Mouse (Mus musculus) ES-CJ7 (cell line): Measurements from ENCODE around the gene 1700014D04Rik.
"Not testable (repeated sequence)": the region's sequence is repeated elsewhere in the genome, so short reads cannot be mapped to it uniquely, and the experiment has no call there.

Experiments
- DNase-seq: peaks from one replicate; pipeline ENCODE4 v3.0.0; 2011; ENCODE audit warnings: low read depth, low spot score

The 1700014D04Rik gene

DNA sequence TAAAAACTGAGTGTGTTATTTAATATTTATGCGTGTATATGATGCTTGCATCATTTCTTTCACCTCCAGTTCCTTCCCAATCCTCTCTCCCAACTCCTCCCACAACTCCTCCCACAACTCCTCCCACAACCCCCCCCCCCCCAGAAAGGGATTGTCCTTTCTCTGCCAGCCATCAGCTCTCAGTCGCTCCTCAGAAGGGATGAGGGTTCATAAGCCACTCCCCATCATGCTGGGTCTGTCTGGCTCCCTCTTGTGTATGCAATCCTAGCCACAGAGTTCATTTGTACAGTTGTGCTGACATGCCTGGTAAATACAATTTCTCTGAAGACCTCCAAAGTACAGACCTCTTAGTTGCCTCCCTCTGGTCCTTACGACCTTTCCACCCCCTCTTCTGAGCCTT lies 11.4 kb downstream of the 1700014D04Rik start:
- DNase-seq, result peak; percentile 82

DNA sequence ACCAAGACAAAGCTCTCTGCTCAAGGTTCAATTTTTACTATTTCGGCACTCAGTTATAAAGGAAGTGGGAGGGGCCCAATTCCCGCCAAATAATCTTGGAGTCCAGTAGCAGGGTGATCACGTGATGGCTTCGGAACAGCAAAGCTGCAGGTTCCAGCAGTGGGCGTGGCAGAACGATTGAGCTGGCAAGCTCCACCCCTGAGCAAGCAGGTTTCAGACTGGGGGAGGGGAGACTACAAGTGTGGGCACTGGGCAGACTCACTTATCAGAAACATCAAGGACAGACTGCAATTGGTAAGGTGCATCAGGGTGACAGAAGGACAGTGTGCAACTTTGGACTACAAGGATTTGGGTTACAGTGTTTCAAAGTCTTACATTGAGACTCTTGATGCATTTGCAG lies 12.2 kb downstream of the 1700014D04Rik start:
- peak; percentile 56 for DNase-seq

DNA sequence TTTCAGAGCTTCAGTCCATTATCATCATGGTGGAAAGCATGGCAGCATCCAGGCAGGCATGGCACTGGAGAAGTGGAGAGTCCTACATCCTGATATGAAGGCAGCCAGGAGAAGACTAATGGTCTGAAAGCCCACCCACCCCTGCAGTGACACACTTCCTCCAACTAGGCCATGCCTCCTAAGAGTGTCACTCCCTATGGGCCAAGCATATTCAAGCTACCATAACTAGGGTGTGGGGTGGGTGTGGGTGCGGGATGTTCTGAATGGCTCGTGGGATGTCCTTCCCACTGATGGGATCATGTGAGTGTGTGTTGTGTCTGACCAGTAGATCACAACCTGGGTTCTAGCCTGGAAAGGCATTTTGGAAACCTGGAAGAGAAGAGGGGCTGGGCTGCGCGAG lies 12.6 kb downstream of the 1700014D04Rik start:
- DNase-seq, result peak; percentile 35

DNA sequence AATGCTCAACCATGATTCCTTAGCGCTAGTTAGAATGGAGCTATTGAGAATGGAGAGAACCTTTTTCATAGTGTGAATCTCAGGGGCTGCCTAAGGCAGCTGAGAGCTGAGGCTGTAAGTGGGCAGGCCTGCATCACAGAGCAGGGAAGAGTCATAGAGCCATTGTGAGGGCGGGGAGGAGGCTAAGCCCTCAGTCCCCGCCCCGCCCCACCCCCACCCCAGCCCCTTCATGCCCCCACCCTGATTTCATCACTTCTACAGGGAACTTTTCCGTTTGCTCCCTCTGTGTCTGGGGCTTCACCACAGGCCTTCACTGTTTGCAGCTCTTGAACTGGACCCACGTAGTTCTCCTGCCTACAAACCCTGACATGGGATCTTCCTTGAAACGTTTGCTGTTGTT lies 14.9 kb downstream of the 1700014D04Rik start, which contains the start of gene Spata31d1d:
Gene Spata31d1d (minus strand): TSS at position 101 of the 400 bp plus-strand sequence.
- no peak for DNase-seq

DNA sequence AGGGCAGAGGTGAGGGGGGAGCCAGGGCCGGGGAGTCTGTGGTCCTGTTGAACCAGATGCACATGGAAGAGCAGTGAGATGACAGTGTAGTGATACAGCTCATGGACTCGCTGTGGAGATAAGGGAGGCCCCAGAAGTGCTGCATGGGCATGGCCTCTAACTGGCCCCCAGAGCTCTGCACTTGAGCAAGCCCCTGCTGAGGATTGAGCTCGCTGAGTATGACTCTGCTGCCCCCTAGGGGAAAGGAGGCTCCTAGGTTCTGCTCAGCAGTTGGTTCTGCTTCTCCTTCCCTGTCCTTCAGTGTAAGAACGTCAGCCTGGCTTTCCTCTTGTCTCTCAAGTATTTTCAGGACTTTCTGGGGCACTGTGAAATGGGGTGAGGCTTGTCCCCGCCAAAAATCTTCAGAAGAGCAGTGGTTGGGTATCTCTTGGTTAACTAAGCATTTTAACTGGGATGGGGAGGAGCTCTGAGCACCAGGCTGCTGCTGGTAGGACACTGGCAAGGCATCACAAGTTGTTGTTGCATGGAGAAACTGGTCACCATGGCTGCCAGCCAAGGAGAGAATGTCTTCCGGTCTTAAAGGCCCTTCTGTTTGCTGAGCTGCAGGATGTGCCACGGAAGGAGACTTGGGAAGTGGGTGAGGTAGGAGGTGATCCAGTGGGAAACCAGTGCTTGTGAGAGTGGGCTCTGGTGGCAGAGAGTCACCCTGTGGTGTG lies 18.0 kb downstream of the 1700014D04Rik start:
- DNase-seq, result peak; percentile 87

DNA sequence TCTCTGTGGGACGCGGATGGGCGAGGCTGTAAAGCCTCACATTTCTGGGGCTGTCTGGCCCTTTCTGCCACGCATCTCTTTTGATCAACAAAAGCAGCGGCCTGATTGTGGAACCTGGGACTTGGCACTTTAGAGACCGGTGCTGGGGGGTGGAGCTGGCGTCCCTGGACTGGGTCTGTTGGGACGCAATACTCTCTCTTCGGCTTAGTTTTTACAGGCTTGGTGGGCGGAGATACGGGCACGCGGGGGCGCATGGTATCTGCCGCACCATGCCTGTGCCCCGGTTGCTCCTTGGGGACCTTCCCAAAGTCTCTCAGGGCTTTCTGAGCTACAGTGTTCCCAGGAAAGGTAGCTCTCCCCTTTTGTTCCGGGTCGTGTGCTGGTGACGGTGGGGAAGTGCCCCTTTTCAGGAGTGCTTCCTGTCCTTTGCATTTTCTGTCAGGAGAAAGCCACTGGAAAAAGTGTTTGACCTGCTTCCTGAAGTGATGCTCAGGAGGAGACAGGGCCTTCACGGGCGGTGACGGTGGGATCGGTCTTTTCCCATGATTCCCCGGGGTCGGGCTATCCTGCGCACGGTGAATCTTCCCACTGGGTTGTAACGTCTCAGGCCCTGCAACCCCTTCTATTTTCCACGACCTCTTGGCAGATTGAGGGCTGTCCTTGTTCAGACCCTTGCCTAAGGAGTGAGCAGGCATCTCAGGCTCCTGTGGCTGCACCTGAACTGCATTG lies 20.2 kb downstream of the 1700014D04Rik start:
- peak; percentile 52 for DNase-seq

DNA sequence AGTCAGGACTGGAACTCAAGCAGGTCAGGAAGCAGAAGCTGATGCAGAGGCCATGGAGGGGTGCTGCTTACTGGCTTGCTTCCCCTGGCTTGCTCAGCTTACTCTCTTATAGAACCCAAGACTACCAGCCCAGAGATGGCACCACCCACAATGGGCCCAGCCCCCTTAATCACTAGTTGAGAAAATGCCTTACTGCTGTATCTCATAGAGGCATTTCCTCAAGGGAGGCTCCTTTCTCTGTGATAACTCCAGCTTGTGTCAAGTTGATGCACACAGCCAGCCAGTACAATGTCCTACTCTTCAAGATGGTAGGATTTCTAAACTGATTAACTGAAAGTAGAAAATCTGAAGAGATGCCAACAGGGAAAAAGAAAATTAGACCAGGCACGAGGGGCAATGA lies 24.5 kb downstream of the 1700014D04Rik start:
- DNase-seq, result not testable (repeated sequence)

DNA sequence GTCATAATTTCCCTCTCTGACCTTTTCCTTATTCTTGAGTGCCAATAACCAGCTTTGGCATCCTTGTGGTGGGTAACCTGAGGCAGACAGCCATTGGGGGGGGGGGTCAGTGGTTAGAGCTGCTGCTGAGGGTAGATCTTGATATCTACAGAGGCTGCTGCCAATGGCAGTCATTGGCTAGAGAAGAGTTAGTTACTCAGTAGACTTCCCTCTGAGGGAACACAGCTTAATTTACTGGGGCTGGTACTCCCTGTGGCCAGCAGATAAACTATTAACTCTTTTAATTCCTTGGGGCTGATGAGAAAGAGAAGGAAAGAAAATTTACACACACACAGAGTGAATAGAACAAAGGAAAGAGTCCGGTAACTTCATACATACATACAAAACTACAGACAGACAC lies 27.1 kb downstream of the 1700014D04Rik start:
- no peak for DNase-seq

DNA sequence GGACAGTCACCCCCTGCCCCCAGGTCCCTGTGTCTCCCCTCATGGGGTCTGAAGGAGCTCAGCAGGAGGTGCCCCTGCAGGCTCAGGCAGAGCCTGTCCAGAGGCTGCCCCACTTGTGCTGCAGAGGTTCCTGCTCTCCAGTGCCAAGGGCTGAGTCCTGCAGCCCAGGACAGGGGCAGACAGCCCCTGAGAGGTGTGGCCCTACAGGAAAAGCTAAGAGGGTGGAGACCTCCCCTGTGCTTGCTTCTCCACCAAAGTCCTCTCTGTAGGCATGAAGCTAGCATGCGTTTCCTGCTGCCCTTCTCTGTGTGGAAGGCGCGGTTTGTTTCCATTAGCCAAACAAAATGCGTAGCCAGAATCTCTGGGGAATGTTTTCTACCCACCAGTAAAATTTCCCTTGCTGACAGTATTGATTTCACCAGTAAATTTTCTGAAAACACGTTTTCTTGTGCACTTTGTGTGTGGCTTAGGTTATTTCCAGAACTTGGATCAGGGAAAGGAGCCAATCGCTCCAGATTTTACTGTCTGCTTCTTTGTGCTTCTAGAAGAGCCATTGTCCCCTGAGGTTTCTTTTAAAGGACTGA lies 27.6 kb downstream of the 1700014D04Rik start:
- DNase-seq, result not testable (repeated sequence)

DNA sequence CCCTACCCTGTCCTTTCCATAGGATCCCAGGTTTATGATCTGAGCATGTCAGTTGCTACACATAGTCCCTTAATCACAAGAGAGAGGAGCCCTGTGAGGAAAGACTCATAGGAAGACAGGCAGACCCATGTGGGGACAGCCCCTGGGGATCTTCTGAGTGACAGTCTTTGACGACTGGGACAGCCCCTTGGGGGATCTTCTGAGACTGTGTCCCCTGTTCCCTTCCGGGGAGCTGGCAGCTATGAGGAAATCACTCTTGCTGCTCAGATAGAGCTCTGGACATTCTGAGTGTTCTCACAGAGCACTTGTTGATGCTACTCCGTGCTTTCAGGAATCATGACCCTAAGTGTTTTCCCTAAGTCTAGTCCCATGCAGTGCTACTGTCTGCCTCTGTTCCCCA lies 32.8 kb downstream of the 1700014D04Rik start:
- DNase-seq, result no peak

DNA sequence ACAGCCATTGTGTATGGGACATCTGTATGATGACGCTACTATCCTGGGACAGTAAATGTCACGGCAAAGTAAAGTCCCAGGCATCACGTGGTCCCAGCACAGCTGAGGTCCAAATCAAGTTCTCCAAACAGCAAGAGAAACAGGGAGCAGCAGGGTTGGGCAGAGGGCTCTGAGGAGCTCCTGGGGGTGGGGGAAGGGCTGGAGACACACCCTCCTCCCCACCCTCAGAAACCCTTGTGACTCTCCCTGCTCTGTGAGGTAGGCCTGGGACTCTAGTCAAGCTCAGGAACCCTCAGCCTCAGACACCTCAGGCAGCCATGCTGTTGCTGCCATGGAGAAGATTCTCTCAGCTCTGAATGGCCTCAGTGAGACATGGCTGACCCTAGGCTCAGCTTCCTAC lies 34.6 kb downstream of the 1700014D04Rik start, which contains the start of gene Spata31d1b:
Gene Spata31d1b (plus strand): TSS at position 301 of the 400 bp plus-strand sequence.
- DNase-seq, result not testable (repeated sequence)

DNA sequence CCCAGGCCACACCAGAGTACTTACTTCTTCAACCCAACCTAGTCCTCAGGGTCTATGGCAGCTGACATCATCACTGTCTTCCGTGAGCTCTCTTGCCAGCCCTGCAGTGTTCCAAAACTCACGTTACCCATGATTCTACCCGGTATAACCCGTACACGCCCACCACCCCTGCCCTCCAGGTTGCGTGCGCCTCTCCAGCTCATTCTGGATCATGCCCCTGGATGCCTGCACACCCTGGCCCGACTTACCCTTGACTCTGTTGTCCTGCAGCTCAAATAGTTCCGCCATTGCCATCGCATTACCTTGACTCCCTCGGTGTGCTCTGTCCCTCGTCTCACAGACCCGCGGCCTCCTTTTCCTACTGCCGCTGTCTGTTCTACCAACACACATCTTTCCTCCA lies 36.3 kb downstream of the 1700014D04Rik start, which contains the start of gene Spata31d1a:
Gene Spata31d1a (minus strand): TSS at position 101 of the 400 bp plus-strand sequence.
- DNase-seq, result peak; percentile 25

DNA sequence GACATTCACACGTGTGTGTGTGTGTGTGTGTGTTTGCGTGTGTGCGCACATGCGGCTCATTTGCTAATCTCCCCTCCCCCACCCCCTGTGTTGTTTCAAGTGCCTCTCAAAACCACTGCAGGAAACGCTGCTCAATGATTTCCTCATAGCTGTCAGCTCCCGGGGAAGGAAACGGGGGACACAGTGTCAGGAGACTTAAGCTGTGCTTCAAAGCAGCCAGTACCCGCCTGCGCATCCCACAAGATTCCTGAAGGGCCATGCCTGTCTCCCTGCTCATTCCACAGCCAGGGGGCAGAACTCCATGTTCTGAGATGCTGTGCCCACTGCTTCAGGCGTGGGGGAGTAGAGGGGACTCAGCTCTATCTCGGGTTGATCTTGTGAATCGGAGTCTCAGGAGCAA lies 42.0 kb downstream of the 1700014D04Rik start:
- no peak for DNase-seq

DNA sequence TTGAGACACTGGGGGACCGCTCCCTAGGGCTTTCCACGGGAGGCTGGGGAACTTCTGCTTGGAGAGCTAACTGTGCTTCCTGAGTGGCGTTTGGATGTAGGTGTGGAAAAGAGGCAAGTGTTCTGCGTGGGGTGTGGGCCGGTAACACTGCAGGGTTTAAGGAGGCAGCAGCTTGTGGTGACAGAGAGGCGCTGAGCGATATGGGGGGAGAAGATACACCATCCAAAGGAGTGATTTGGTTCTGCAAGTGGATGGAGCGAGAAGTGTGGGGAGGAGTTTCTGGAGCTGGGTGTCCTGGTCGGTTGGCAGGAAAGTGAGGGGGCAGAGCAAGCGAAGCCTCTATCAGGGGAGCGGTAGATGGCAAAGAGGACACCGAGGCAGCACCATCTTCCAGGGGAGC lies 43.0 kb downstream of the 1700014D04Rik start:
- no peak for DNase-seq

DNA sequence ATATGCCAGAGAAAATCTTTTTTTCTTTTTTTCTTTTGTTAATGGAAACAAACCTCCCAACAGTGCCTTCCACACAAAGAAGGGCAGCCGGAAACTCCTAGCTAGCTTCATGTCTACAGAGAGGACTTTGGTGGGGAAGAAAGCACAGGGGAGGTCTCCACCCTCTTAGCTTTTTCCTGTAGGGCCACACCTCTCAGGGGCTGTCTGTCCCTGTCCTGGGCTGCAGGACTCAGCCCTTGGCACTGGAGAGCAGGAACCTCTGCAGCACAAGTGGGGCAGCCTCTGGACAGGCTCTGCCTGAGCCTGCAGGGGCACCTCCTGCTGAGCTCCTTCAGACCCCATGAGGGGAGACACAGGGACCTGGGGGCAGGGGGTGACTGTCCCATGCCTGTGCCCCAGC lies 46.4 kb downstream of the 1700014D04Rik start:
- DNase-seq, result not testable (repeated sequence)

DNA sequence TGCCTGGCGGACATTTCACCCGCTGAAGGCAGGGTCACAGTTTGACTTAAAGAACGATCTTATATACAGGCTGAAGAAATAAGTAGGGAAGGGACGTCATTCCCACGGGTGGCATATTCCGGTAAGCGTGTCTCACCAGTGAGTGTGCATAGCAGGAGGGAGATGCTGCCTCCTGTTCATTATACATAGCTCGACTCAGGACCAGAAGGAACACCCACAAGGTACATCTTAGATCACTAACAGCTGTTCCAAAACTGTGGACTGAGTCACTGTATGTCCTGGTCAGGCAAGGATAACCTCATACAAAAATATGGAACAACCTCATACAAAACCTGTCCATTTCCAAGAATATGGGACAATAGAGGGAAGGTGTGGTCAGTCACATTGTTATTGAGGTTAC lies 47.4 kb downstream of the 1700014D04Rik start:
- no peak for DNase-seq

DNA sequence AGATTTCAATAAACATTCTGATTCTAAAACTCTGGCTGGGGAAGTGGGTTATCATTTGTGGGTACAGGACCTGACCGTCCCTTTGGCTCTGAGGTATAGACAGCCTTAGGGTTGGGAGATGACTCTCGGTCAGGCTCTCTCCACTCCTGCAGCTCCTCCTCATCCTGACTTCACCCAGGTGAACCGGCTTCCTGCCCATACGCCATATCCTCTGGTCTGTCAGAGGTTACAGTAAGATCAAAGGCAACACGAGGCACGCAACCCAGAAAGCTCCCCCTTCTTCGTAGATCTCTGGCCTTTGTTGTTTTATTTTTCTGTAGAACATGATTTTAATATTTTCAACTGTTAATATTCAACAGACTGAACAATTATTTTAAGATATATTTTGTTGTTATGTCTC lies 50.8 kb downstream of the 1700014D04Rik start:
- no peak for DNase-seq

DNA sequence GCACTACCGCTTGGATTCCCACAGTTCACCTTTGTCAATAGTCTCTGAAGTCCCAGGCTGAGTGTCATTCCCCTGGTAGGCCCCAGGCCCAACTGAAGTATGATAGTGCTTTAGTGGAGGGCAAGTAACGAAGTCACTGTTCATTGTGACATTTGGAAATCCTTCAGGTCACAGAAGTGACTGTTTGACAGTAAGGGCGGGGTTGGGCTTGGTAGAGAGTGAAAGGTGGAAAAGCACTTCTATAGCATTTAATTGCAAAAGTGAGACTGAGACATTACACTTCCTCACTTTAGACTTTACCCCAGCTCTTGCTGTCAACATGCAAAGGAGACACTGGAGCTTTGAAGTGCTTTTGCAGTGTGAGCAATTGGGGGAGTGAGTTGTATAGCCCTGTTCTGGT lies 52.5 kb downstream of the 1700014D04Rik start, which contains the start of gene 4921517D22Rik:
Gene 4921517D22Rik (minus strand): TSS at position 101 of the 400 bp plus-strand sequence.
- DNase-seq, result no peak

DNA sequence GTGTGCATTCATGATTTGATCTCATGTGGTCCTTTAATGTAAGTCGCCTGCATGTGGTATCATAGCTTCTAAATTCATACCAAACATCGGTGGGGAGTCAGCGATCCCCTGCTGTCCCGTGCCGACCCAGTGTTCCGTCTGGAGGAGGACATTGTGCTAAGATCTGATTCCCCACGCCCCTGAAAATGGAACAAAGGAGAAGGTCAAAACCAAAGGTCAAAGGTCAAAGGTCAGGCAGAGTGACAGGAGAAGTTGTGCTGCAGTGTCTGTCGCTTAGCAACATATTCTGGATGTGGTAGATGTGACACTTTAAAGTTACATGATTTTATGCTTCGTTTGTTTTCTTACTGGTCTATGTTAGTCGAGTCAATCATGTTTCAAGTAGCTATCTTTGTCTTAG lies 55.1 kb downstream of the 1700014D04Rik start:
- peak; percentile 73 for DNase-seq
